Mouse (Mus musculus) ES-Bruce4 (cell line): ENCODE results near the gene Sept12. TPM values are rescaled to one million over a fixed set of nuclear protein-coding genes. Genes with fewer than 3 reads are reported as not detected.

ENCODE experiments used
- H3K27ac ChIP-seq: 2 replicates; pipeline ENCODE4 v1.5.1; 2012; ENCODE audit warnings: low read length, inconsistent platforms; ENCODE audit not compliant: insufficient read depth
- H3K27me3 ChIP-seq: 2 replicates; pipeline ENCODE4 v1.6.1; 2012; ENCODE audit warnings: mild to moderate bottlenecking, low read length, inconsistent platforms; ENCODE audit not compliant: control insufficient read depth, poor library complexity, insufficient read depth, severe bottlenecking
- H3K36me3 ChIP-seq: 2 replicates; pipeline ENCODE4 v1.6.1; 2012; ENCODE audit warnings: inconsistent platforms, mild to moderate bottlenecking, low read length, moderate library complexity; ENCODE audit not compliant: control insufficient read depth, poor library complexity, insufficient read depth, severe bottlenecking
- H3K4me1 ChIP-seq: one replicate; pipeline ENCODE4 v1.8.1; 2011; ENCODE audit warnings: low read length; ENCODE audit not compliant: control insufficient read depth, insufficient read depth
- H3K4me3 ChIP-seq: 2 replicates; pipeline ENCODE4 v1.5.1; 2011; ENCODE audit warnings: low read depth, mild to moderate bottlenecking, low read length
- H3K9ac ChIP-seq: 2 replicates; pipeline ENCODE4 v1.6.1; 2012; ENCODE audit warnings: low read depth, mild to moderate bottlenecking, inconsistent platforms; ENCODE audit not compliant: poor library complexity, severe bottlenecking
- H3K9me3 ChIP-seq: replicated peaks from 2 replicates; pipeline ENCODE4 v1.6.1; 2012; ENCODE audit warnings: mild to moderate bottlenecking, low read length, inconsistent platforms; ENCODE audit not compliant: control insufficient read depth, poor library complexity, insufficient read depth, severe bottlenecking
- CTCF ChIP-seq: IDR thresholded peaks from one replicate; pipeline ENCODE4 v1.8.1; 2011; ENCODE audit warnings: low read depth, low read length
- EP300 ChIP-seq: IDR thresholded peaks from 2 replicates; pipeline ENCODE4 v1.6.1; 2011; ENCODE audit warnings: low read depth, low read length; ENCODE audit not compliant: insufficient read depth
- POLR2A ChIP-seq: IDR thresholded peaks from one replicate; pipeline ENCODE4 v1.8.1; 2011; ENCODE audit warnings: low read length; ENCODE audit not compliant: insufficient read depth
- polyA plus RNA-seq: library from polyadenylated mRNA; stranded (reverse); fragments of >200 nt; gene quantifications from 2 replicates; pipeline ENCODE4 v1.2.4, GENCODE M21; 2011; ENCODE audit warnings: low read depth; ENCODE audit not compliant: missing spikeins, insufficient read depth, insufficient read length

The Sept12 gene
- polyA plus RNA-seq, 1 experiment = not detected

DNA sequence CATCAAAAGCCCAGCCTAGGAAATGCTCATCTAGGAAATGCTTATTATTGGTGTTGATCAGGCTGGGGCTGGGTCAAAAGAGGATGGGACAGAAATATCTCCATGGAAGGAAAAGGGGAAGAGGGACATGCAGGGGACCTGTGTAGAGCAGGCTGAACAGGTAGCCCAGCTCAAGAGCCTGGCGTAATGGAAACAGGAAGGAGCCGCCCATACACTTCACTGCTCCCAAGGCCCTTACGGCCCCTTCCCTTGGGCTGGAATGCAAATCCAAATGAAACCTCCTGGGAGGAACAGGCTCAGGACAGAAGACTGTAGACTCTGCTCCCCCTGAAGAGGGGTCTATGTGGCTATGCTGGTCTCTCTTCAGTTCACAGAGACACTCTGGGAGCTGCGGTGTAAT, 16.9 kb upstream of the Sept12 start:
- H3K4me1 ChIP-seq = peaks cover 2% of the 10 kb centered on the region
- H3K36me3 ChIP-seq = peaks cover 24% of the 10 kb centered on the region
- no peak overlapping the region; the same call in 1 of the 2 replicates for H3K27ac ChIP-seq
- no peak overlapping the region for H3K4me3 ChIP-seq
- no peaks in the 10 kb centered on the region for H3K27me3 ChIP-seq
- no peak for TF ChIP-seq POLR2A
- TF ChIP-seq CTCF = no peak
- no peak for TF ChIP-seq EP300
- no peaks in the 10 kb centered on the region for H3K9me3 ChIP-seq
- H3K9ac ChIP-seq = no peak overlapping the region

DNA sequence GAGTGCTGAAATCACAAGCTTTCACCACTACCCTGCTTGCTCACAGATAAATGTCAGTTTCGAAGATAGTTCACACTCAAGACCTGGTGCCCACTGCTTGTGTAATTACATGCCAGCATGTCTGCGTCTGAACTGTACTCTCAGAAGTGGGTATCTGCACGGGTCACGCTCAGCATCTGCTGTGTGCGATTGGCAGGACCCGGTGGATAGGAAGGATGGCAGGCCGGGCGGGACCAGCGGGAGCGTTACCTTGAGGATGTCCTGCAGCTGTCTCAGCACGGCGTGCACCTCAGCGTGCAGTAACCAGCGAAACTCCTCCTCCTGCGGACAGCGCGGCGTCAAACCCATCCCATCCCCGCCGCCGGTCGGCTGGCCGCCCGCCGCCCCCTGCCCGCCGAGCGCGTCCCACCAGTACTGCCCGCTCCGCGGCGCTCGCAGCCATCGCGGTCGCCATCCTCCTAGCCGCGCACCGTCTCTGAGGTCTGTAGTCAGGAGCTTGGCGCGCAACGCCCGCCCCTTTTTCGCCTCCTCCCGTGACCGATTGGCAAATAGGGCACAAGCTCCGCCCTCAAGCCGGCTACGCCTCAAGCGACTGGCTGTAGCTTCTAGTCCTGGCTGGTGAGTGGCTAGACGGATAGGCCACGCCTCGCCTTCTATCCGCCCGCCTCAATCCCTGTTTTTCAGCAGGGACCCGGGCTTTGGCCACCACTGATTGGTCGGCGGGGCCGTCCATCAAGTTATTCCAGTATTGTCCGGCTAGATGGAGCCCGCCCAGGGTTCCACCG, 15.6 kb upstream of the Sept12 start, which contains the start of gene Rogdi:
Gene Rogdi (minus strand): TSS at position 500 of the 785 bp plus-strand sequence.
- H3K36me3 ChIP-seq = peaks cover 12% of the 10 kb centered on the region
- no peak within 1 kb of the TSS for H3K27ac ChIP-seq

DNA sequence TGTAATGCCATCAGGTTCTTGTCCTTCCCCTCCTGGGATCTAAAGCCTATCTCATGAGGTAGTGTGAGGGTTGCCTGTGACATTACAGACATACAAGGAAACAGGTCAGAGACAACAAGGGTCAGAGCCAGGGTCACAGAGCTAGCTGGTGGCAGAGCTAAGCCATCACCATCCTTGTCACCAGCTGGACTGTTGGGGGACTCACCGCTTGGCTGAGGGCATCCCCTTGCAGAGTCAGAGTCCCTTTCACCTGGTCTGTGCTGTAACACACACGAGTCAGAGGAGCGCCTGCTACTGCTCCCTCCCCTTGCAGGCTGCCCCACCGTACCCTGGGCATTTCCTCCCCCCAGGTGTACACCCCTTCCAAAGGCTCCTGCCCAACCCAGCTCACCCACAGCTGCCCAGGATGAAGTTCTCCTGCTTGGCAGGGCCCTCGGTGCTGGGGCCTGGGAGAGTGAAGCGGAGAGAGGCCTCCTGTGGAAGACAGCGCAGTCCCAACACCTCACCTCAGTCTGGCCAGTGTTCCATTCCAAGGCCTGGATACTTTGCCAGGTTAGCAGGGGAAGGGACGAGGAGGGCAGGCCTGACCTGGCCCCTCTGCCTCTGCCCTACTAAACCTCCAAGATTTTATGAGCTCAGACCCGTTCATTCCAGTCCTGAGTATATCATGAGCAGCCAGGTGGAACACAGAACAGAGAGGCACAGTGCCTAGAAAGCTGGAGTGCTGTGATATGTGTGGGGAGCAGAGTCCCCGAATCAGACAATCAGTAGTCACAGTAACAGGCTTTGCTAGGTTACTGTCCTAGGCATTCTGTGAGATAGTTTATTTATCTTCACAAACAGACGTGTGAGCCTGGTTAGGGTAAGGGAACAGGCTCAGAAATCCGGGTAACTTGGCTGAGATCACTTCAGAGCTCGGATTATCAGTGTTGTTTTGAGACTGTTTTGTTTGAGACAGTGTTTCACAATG, 14.7 kb upstream of the Sept12 start:
- Histone ChIP-seq H3K27ac (no peak overlapping the region), H3K4me3 (peak overlapping the region; percentile 88), H3K36me3 (peaks cover 7% of the 10 kb centered on the region), H3K9ac (peak overlapping the region; percentile 49), H3K9me3 (no peaks in the 10 kb centered on the region), H3K4me1 (peaks cover 4% of the 10 kb centered on the region), H3K27me3 (no peaks in the 10 kb centered on the region)
- TF ChIP-seq EP300 (no peak), CTCF (no peak), POLR2A (no peak)

More for the DNA sequence above, 15.6 kb upstream of the Sept12 start, which contains the start of gene Rogdi:
- TF ChIP-seq POLR2A (peak; percentile 71), EP300 (no peak)
- Histone ChIP-seq H3K27me3 (no peaks in the 10 kb centered on the region), H3K9ac (peak within 1 kb of the TSS; percentile 49), H3K9me3 (no peaks in the 10 kb centered on the region), H3K4me3 (peak within 1 kb of the TSS; percentile 88), H3K4me1 (peaks cover 4% of the 10 kb centered on the region)

DNA sequence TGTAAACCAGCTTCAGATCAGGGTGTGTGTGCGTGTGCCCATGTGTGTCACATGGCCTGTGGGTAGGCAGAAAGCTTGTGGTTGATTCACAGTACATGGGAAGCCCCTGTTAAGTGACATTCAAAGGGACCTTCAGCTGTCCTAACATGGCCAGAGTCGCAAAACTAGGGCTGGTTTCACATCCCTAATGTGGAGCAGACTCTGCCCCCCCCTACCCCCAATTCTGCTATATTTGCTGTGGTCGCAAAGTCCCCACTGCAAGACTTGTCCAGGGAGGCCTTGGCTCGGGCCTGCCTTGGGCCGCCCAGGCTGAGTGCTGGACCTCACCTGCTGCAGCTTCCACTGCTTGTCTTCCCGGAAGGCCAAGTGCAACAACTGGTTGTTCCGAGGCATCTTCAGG, 13.6 kb upstream of the Sept12 start:
- peaks cover 2% of the 10 kb centered on the region for H3K36me3 ChIP-seq
- no peak overlapping the region for H3K4me3 ChIP-seq
- H3K4me1 ChIP-seq = peaks cover 4% of the 10 kb centered on the region
- no peak for TF ChIP-seq CTCF
- TF ChIP-seq POLR2A = no peak
- TF ChIP-seq EP300 = no peak
- H3K27ac ChIP-seq = no peak overlapping the region
- H3K9ac ChIP-seq = no peak overlapping the region
- no peaks in the 10 kb centered on the region for H3K9me3 ChIP-seq
- H3K27me3 ChIP-seq = no peaks in the 10 kb centered on the region

DNA sequence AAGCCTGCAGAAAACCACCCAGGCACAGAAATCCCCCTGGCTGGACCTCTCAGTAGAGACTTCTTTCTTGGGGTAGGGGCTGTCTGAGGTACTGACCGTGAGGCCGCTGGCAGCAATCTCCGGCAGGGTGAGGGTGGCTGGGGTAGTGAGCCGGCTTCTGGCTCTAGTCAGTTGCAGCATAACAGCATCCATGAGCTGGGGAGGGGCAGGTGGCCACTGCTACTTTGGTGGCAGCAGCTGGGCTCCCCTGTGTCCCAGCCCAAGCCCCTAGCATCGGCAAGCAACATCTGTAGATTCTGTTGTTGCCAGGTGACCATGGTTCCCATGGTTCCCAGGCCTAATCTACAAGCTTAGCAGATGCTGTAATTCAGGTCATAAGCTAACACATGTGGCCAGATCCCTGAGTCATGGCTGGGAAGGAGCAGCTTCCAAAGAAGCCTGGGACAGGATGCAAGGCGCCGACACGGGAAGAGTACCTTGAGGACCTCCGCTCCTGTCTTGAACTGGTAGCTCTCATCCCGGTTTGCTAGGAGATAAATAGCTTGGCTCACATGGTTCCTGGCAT, 12.8 kb upstream of the Sept12 start:
- no peak overlapping the region for H3K9ac ChIP-seq
- peaks cover 4% of the 10 kb centered on the region for H3K4me1 ChIP-seq
- H3K27me3 ChIP-seq = no peaks in the 10 kb centered on the region
- no peak overlapping the region for H3K27ac ChIP-seq
- no peaks in the 10 kb centered on the region for H3K9me3 ChIP-seq
- H3K36me3 ChIP-seq = no peaks in the 10 kb centered on the region
- H3K4me3 ChIP-seq = no peak overlapping the region
- no peak for TF ChIP-seq POLR2A
- no peak for TF ChIP-seq CTCF
- TF ChIP-seq EP300 = no peak
